Mouse (Mus musculus) midbrain, embryonic 10.5 days (tissue): ENCODE measurements around the gene Zfp874b. TPM values are rescaled to one million over a fixed set of nuclear protein-coding genes. Genes with fewer than 3 reads are reported as not detected.
"Not testable (repeated sequence)": the region's sequence is repeated elsewhere in the genome, so short reads cannot be mapped to it uniquely, and the experiment has no call there.

Experiments
- DNase-seq: peaks from one replicate; pipeline ENCODE4 v3.0.0-alpha.2; 2017; ENCODE audit warnings: low spot score
- H3K27ac ChIP-seq: fragments of 300-500 bp; sonication (generic); replicated peaks from 2 replicates; pipeline ENCODE4 v1.5.1; 2016; ENCODE audit warnings: mild to moderate bottlenecking
- H3K27me3 ChIP-seq: fragments of 300-500 bp; sonication (generic); 2 replicates; pipeline ENCODE4 v1.6.1; 2016; ENCODE audit warnings: low read depth, mild to moderate bottlenecking; ENCODE audit not compliant: poor library complexity, severe bottlenecking
- H3K36me3 ChIP-seq: fragments of 300-500 bp; sonication (generic); 2 replicates; pipeline ENCODE4 v1.6.1; 2016; ENCODE audit warnings: mild to moderate bottlenecking, moderate library complexity
- H3K4me1 ChIP-seq: fragments of 300-500 bp; sonication (generic); 2 replicates; pipeline ENCODE4 v1.6.1; 2016
- H3K4me3 ChIP-seq: fragments of 300-500 bp; sonication (generic); 2 replicates; pipeline ENCODE4 v1.5.1; 2016; ENCODE audit warnings: mild to moderate bottlenecking, moderate library complexity
- H3K9me3 ChIP-seq: fragments of 300-500 bp; sonication (generic); replicated peaks from 2 replicates; pipeline ENCODE4 v1.6.1; 2016; ENCODE audit warnings: mild to moderate bottlenecking
- WGBS: fragments of 180-500 bp; shearing (Covaris S2); methylation state at CpG from one replicate; pipeline ENCODE4 v1.1.7; 2016; 5-methylcytosine and 5-hydroxymethylcytosine counted together
- polyA plus RNA-seq: library from polyadenylated mRNA; unstranded; fragments of >200 nt; fragmentation: Nextera tagmentation; extraction: Ambion mirVana; gene quantifications from 2 replicates; pipeline ENCODE4 v1.2.1, GENCODE M21; 2016

Zfp874b gene
- 1.4 and 1.6 TPM in 2 replicates for polyA plus RNA-seq

- peaks cover 10% of the 10 kb centered on the region for H3K4me1 ChIP-seq
- H3K27ac ChIP-seq, result peak within 1 kb of the TSS; percentile 78
- no peaks in the 10 kb centered on the region for H3K9me3 ChIP-seq
- H3K4me3 ChIP-seq, result peak within 1 kb of the TSS; percentile 65
- H3K27me3 ChIP-seq, result no peaks in the 10 kb centered on the region
- H3K36me3 ChIP-seq, result peaks cover 12% of the 10 kb centered on the region
- peak; percentile 76 for DNase-seq
- WGBS, result 6% methylated on average over 20 of the region's 20 CpGs
Observed at GRCm38 (mm10) chr13:67483625-67484423, at the start of gene Zfp874b. TSS of gene Zfp874b (minus strand) at chr13:67484258.

- H3K4me3 ChIP-seq, result no peak overlapping the region
- H3K27ac ChIP-seq, result no peak overlapping the region
- 77% methylated on average over 3 of the region's 3 CpGs for WGBS
- no peaks in the 10 kb centered on the region for H3K27me3 ChIP-seq
- no peaks in the 10 kb centered on the region for H3K36me3 ChIP-seq
- H3K4me1 ChIP-seq, result peaks cover 19% of the 10 kb centered on the region
- no peak for DNase-seq
- no peaks in the 10 kb centered on the region for H3K9me3 ChIP-seq
Observed at GRCm38 (mm10) chr13:67527049-67527730, 43.1 kb upstream of the Zfp874b start.

GRCm38 (mm10) chr13:67525753-67526410 lies 41.8 kb upstream of the Zfp874b start, which contains the start of the genes Gm26965 and Zfp87:
TSS of gene Gm26965 (minus strand) at chr13:67526151.
TSS of gene Zfp87 (minus strand) at chr13:67526177.
- peak within 1 kb of the TSS; percentile 88 for H3K27ac ChIP-seq
- no peaks in the 10 kb centered on the region for H3K27me3 ChIP-seq
- DNase-seq, result peak; percentile 92
- peaks cover 19% of the 10 kb centered on the region for H3K4me1 ChIP-seq
- H3K4me3 ChIP-seq, result peak within 1 kb of the TSS; percentile 90
- H3K36me3 ChIP-seq, result peaks cover 7% of the 10 kb centered on the region
- WGBS, result 0% methylated on average over 27 of the region's 27 CpGs
- H3K9me3 ChIP-seq, result no peaks in the 10 kb centered on the region

- peaks cover 8% of the 10 kb centered on the region for H3K4me1 ChIP-seq
- WGBS, result 85% methylated on average over 1 of the region's 1 CpGs
- no peaks in the 10 kb centered on the region for H3K27me3 ChIP-seq
- peaks cover 3% of the 10 kb centered on the region; the same call in 1 of the 2 replicates for H3K36me3 ChIP-seq
- H3K4me3 ChIP-seq, result no peak overlapping the region
- H3K27ac ChIP-seq, result no peak overlapping the region
- no peak for DNase-seq
- no peaks in the 10 kb centered on the region for H3K9me3 ChIP-seq
Observed at GRCm38 (mm10) chr13:67500908-67501307, 16.9 kb upstream of the Zfp874b start.

GRCm38 (mm10) chr13:67500084-67500719 lies 16.1 kb upstream of the Zfp874b start, which contains the start of gene Zfp58:
TSS of gene Zfp58 (minus strand) at chr13:67500555.
- H3K27me3 ChIP-seq, result no peaks in the 10 kb centered on the region
- DNase-seq, result peak; percentile 78
- peak within 1 kb of the TSS; percentile 79 for H3K4me3 ChIP-seq
- peak within 1 kb of the TSS; percentile 85 for H3K27ac ChIP-seq
- peaks cover 8% of the 10 kb centered on the region for H3K4me1 ChIP-seq
- H3K36me3 ChIP-seq, result peaks cover 8% of the 10 kb centered on the region
- H3K9me3 ChIP-seq, result no peaks in the 10 kb centered on the region
- under 1% methylated on average over 22 of the region's 22 CpGs for WGBS

GRCm38 (mm10) chr13:67495631-67496030 lies 11.6 kb upstream of the Zfp874b start:
- Histone ChIP-seq H3K27ac (no peak overlapping the region), H3K4me1 (peaks cover 8% of the 10 kb centered on the region), H3K9me3 (peaks cover 27% of the 10 kb centered on the region), H3K27me3 (no peaks in the 10 kb centered on the region), H3K4me3 (no peak overlapping the region), H3K36me3 (peaks cover 54% of the 10 kb centered on the region)
- DNase-seq, result no peak
- WGBS, result 93% methylated on average over 1 of the region's 1 CpGs

GRCm38 (mm10) chr13:67484424-67484811 lies 360 bp upstream of the Zfp874b start:
- Histone ChIP-seq H3K27ac (peak overlapping the region; percentile 78), H3K9me3 (no peaks in the 10 kb centered on the region), H3K4me1 (peaks cover 10% of the 10 kb centered on the region), H3K36me3 (peaks cover 18% of the 10 kb centered on the region), H3K4me3 (peak overlapping the region; percentile 65), H3K27me3 (no peaks in the 10 kb centered on the region)
- WGBS, result 49% methylated on average over 8 of the region's 8 CpGs
- no peak for DNase-seq

- Histone ChIP-seq H3K4me1 (peaks cover 10% of the 10 kb centered on the region), H3K27ac (no peak overlapping the region), H3K9me3 (no peaks in the 10 kb centered on the region), H3K4me3 (no peak overlapping the region), H3K36me3 (no peaks in the 10 kb centered on the region), H3K27me3 (no peaks in the 10 kb centered on the region)
- 69% methylated on average over 4 of the region's 4 CpGs for WGBS
- DNase-seq, result no peak
Observed at GRCm38 (mm10) chr13:67481528-67481927, 2.5 kb downstream of the Zfp874b start.

GRCm38 (mm10) chr13:67469274-67469673 lies 14.8 kb downstream of the Zfp874b start:
- no peaks in the 10 kb centered on the region for H3K4me1 ChIP-seq
- H3K36me3 ChIP-seq, result peaks cover 16% of the 10 kb centered on the region
- DNase-seq, result no peak
- 0 out of 2 replicates have a peak, but pooled peaks cover 5% of the 10 kb centered on the region for H3K9me3 ChIP-seq
- 86% methylated on average over 3 of the region's 3 CpGs for WGBS
- no peaks in the 10 kb centered on the region for H3K27me3 ChIP-seq
- H3K27ac ChIP-seq, result no peak overlapping the region
- no peak overlapping the region for H3K4me3 ChIP-seq

- not testable (repeated sequence) for H3K4me3 ChIP-seq, H3K9me3 ChIP-seq, H3K4me1 ChIP-seq, H3K27ac ChIP-seq, DNase-seq, H3K27me3 ChIP-seq, H3K36me3 ChIP-seq
- 88% methylated on average over 3 of the region's 5 CpGs for whole genome bisulfite sequencing
Observed at GRCm38 (mm10) chr13:67463506-67464185, 20.4 kb downstream of the Zfp874b start.

- no peaks in the 10 kb centered on the region for H3K27me3 ChIP-seq
- H3K36me3 ChIP-seq, result peaks cover 4% of the 10 kb centered on the region; the same call in 1 of the 2 replicates
- DNase-seq, result peak; percentile 12
- H3K4me1 ChIP-seq, result peaks cover 12% of the 10 kb centered on the region
- H3K4me3 ChIP-seq, result peak overlapping the region; percentile 66
- H3K27ac ChIP-seq, result peak overlapping the region; percentile 71
- WGBS, result 2% methylated on average over 3 of the region's 3 CpGs
- H3K9me3 ChIP-seq, result no peaks in the 10 kb centered on the region; the same call in 1 of the 2 replicates
Observed at GRCm38 (mm10) chr13:67452021-67452309, 32.1 kb downstream of the Zfp874b start.
